Mouse (Mus musculus): ENCODE data around the gene Lce3e. TPM values are rescaled to one million over a fixed set of nuclear protein-coding genes. Genes with fewer than 3 reads are reported as not detected.

The Lce3e gene
- polyA plus RNA-seq (2012; rRNA removed; ENCODE audit: low replicate concordance) = not detected in 2 replicates

DNA sequence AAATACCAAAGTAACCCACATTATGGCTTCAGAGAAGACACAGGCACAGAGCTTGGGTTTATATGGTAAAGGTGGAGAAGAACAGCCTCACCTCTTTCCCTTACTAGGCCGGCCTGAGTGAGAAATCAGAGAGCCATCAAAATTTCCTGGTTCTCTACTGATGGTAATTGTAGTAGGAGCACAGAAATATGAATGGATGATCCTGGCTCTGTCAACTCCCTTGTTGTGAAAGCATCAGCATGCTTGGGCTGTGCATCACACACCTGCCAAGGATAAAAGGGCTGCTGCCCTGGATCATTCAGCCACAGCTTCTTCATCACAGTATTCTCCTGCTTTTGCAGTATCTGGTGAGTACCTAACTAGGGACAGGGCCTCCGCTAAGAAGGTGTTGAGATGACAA, at the start of gene Lce3e:
Gene Lce3e, plus strand, starts transcription at position 301 of the 400 bp plus-strand sequence.

DNA sequence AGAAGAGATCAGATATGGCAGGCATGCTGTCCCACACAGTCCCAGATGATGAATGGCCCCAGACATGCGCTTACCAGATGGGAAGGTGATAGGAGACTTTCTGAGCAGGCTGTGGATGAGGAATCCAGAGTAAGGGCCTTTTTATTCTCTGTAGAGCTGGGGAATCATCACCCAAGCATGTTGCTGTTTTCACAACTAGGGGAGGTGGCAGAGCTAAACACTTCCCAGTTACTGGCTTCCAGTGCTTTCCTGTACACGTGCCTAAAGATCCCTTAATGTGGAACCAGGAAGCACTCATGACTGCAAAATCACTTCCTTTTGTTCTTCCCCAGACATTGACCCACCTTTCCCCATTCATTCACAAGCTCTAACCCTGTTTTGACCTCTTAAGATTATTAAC, 40.7 kb upstream of the Lce3e start, which contains the start of gene Lce3a:
Gene Lce3a, minus strand, starts transcription at position 101 of the 400 bp plus-strand sequence.

GRCm38 (mm10) chr3:92932679-92933078, 34.2 kb upstream of the Lce3e start, which contains the start of gene Lce3b:
Gene Lce3b (plus strand): TSS chr3:92932979.

DNA sequence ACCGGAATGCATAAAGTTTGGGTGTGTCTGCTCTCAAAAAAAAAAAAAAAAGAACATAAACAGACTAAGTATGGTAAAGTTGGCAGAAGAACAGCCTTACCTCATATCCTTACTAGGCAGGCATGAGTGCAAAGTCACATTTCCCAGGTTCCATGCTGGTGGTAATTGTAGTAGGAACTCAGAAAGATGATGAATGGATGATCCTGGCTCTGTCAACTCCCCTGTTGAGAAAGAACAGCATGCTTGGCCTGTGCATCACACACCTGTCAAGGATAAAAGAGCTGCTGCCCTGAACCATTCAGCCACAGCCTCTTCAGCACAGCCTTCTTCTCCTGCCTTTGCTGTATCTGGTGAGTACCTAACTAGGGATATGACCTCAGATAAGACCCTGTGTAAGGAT, 22.7 kb upstream of the Lce3e start, which contains the start of gene Lce3c:
Gene Lce3c, plus strand, starts transcription at position 301 of the 400 bp plus-strand sequence.

DNA sequence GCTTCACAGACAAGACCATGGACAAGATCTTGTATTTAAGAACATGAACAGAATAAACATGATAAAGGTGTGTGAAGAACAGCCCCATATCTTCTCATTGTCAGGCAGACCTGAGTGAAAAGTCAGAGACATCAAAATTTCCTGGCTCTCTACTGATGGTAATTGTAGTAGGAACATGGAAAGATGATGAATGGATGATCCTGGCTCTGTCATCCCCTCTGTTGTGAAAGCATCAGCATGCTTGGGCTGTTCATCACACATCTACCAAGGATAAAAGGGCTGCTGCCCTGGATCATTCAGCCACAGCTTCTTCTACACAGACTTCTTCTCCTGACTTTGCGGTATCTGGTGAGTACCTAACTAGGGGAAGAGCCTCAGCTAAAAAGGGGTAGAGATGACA, 9.8 kb upstream of the Lce3e start, which contains the start of gene Lce3d:
Gene Lce3d, plus strand, starts transcription at position 301 of the 400 bp plus-strand sequence.

GRCm38 (mm10) chr3:92991926-92992325, 25.1 kb downstream of the Lce3e start, which contains the start of gene Lce3f:
Gene Lce3f (plus strand): TSS chr3:92992226.

GRCm38 (mm10) chr3:93015460-93016104, 48.7 kb downstream of the Lce3e start, which contains the start of gene Crct1:
Gene Crct1 (minus strand): TSS chr3:93015687.

Other genes starting within 250 kb of the Lce3e start
- gene Lce1f, start 246.7 kb upstream of the Lce3e start, polyA plus RNA-seq (2012; rRNA removed; ENCODE audit: low replicate concordance) = 0.91 TPM in 1 of 2 replicates, not detected in the other
- not detected in 2 replicates for gene Gm38119, start 228.0 kb upstream of the Lce3e start, polyA plus RNA-seq (2012; rRNA removed; ENCODE audit: low replicate concordance)
- gene Lce1g, start 214.7 kb upstream of the Lce3e start, polyA plus RNA-seq (2012; rRNA removed; ENCODE audit: low replicate concordance) = not detected in 2 replicates
- 0.22 and 0.56 TPM in 2 replicates for gene Lce1h, start 202.0 kb upstream of the Lce3e start, polyA plus RNA-seq (2012; rRNA removed; ENCODE audit: low replicate concordance)
- 1.3 TPM in 1 of 2 replicates, not detected in the other for gene Lce1i, start 188.2 kb upstream of the Lce3e start, polyA plus RNA-seq (2012; rRNA removed; ENCODE audit: low replicate concordance)
- gene Lce1j, start 176.5 kb upstream of the Lce3e start, polyA plus RNA-seq (2012; rRNA removed; ENCODE audit: low replicate concordance) = 0.95 TPM in 1 of 2 replicates, not detected in the other
- 0.76 TPM in 1 of 2 replicates, not detected in the other for gene Lce1k, start 159.2 kb upstream of the Lce3e start, polyA plus RNA-seq (2012; rRNA removed; ENCODE audit: low replicate concordance)
- gene Kprp, start 139.8 kb upstream of the Lce3e start, polyA plus RNA-seq (2012; rRNA removed; ENCODE audit: low replicate concordance) = 0.30 and 3.9 TPM in 2 replicates
- 5.9 TPM in 1 of 2 replicates, not detected in the other for gene Lce1l, start 115.8 kb upstream of the Lce3e start, polyA plus RNA-seq (2012; rRNA removed; ENCODE audit: low replicate concordance)
- 0.25 and 9.0 TPM in 2 replicates for gene 2310050C09Rik, start 96.8 kb upstream of the Lce3e start, polyA plus RNA-seq (2012; rRNA removed; ENCODE audit: low replicate concordance)
- not detected in 2 replicates for gene Lce3a, start 40.8 kb upstream of the Lce3e start, polyA plus RNA-seq (2012; rRNA removed; ENCODE audit: low replicate concordance)
- gene Lce3b, start 34.1 kb upstream of the Lce3e start, polyA plus RNA-seq (2012; rRNA removed; ENCODE audit: low replicate concordance) = not detected in 2 replicates
- not detected in 2 replicates for gene Lce3c, start 22.6 kb upstream of the Lce3e start, polyA plus RNA-seq (2012; rRNA removed; ENCODE audit: low replicate concordance)
- gene Lce3d, start 9.7 kb upstream of the Lce3e start, polyA plus RNA-seq (2012; rRNA removed; ENCODE audit: low replicate concordance) = not detected in 2 replicates
- gene Lce3f, start 25.2 kb downstream of the Lce3e start, polyA plus RNA-seq (2012; rRNA removed; ENCODE audit: low replicate concordance) = 0.30 TPM in 1 of 2 replicates, not detected in the other
- gene Crct1, start 48.6 kb downstream of the Lce3e start, polyA plus RNA-seq (2012; rRNA removed; ENCODE audit: low replicate concordance) = 0.85 and 11.7 TPM in 2 replicates
- gene Lce1m, start 52.0 kb downstream of the Lce3e start, polyA plus RNA-seq (2012; rRNA removed; ENCODE audit: low replicate concordance) = 1.9 and 9.2 TPM in 2 replicates
- gene Gm4858, start 101.8 kb downstream of the Lce3e start, polyA plus RNA-seq (2012; rRNA removed; ENCODE audit: low replicate concordance) = not detected in 2 replicates
- not detected in 2 replicates for gene Crnn, start 177.7 kb downstream of the Lce3e start, polyA plus RNA-seq (2012; rRNA removed; ENCODE audit: low replicate concordance)
- gene Flg2, start 230.2 kb downstream of the Lce3e start, polyA plus RNA-seq (2012; rRNA removed; ENCODE audit: low replicate concordance) = 0.11 and 1.8 TPM in 2 replicates

Data from mammary gland, adult 2 months (tissue).